Mouse (Mus musculus) lung, embryonic 15.5 days (tissue): ENCODE data around the gene Camk2g. TPM values are rescaled to one million over a fixed set of nuclear protein-coding genes. Genes with fewer than 3 reads are reported as not detected.
A peak's percentile ranks its signal among the peaks of the same experiment; 100 is the strongest.

Experiments
- ATAC-seq: fragments of 200-750 bp; cut with Nextera tagmentation; 2 replicates; pipeline ENCODE4 v1.8.0; 2017; ENCODE audit warnings: moderate number of reproducible peaks, borderline replicate concordance; ENCODE audit not compliant: low FRiP score, low TSS enrichment; ENCODE audit errors: extremely low read depth
- H3K27ac ChIP-seq: fragments of 300-500 bp; sonication (generic); 2 replicates; pipeline ENCODE4 v1.5.1; 2015; ENCODE audit warnings: moderate library complexity, mild to moderate bottlenecking, inconsistent platforms
- H3K27me3 ChIP-seq: fragments of 300-500 bp; sonication (generic); 2 replicates; pipeline ENCODE4 v1.6.1; 2015; ENCODE audit warnings: inconsistent platforms
- H3K36me3 ChIP-seq: fragments of 300-500 bp; sonication (generic); 2 replicates; pipeline ENCODE4 v1.6.1; 2015; ENCODE audit warnings: inconsistent platforms
- H3K4me1 ChIP-seq: fragments of 300-500 bp; sonication (generic); 2 replicates; pipeline ENCODE4 v1.6.1; 2015; ENCODE audit warnings: inconsistent platforms
- H3K4me2 ChIP-seq: fragments of 300-500 bp; sonication (generic); 2 replicates; pipeline ENCODE4 v1.6.1; 2015; ENCODE audit warnings: inconsistent platforms, mild to moderate bottlenecking, moderate library complexity
- H3K4me3 ChIP-seq: fragments of 300-500 bp; sonication (generic); 2 replicates; pipeline ENCODE4 v1.5.1; 2015; ENCODE audit warnings: mild to moderate bottlenecking, inconsistent platforms
- H3K9ac ChIP-seq: fragments of 300-500 bp; sonication (generic); 2 replicates; pipeline ENCODE4 v1.6.1; 2015; ENCODE audit warnings: inconsistent platforms
- H3K9me3 ChIP-seq: fragments of 300-500 bp; sonication (generic); 2 replicates; pipeline ENCODE4 v1.6.1; 2016; ENCODE audit warnings: inconsistent platforms
- WGBS: fragments of 180-500 bp; shearing (Covaris S2); methylation state at CpG from one replicate; pipeline ENCODE4 v1.1.7; 2015; 5-methylcytosine and 5-hydroxymethylcytosine counted together
- microRNA-seq: library from miRNA; unstranded; fragments of <30 nt; microRNA quantifications from one replicate; pipeline ENCODE4, GENCODE M21; 2016
- polyA plus RNA-seq: library from polyadenylated mRNA; unstranded; fragments of >200 nt; fragmentation: Nextera tagmentation; extraction: Ambion mirVana; gene quantifications from 2 replicates; pipeline ENCODE4 v1.2.1, GENCODE M21; 2015

Camk2g gene
- polyA plus RNA-seq, 1 experiment from 2014 or later: 41.2 TPM

DNA sequence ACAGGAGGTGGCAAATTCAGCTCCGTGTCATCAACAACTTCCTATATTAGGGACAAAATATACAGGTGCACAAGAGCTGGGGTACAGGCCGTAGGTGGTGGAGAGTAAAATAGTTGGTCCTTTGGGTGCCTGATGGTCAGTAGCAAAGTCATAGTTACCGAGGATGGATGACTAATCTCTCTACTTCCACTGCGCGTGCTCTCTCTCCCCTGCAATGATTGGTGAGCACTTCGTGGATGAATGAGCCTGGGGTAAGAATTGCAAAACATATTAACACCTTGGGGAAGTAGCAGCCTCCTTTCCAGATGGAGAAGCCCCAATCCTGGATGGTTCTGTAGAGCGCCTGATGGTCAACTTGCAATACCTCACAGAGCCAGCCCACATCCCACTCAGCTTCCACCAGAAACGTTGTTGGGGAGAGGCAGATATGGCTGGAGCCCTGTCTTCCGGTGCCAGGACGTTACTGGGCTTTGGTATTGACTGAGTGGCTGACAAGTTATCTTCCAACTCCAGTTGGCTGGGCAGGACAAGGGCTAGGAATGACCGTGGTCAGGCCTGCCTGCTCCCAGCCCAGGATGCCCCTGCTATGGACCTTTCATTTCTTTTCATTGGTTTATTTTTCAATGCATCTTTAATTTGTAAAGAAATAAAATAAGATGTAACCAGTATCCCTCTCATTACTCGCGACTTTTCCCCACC is 99.6 kb downstream of the Camk2g start:
- Histone ChIP-seq H3K36me3 (peaks cover 54% of the 10 kb centered on the region), H3K27ac (peak overlapping the region; percentile 99), H3K9ac (peak overlapping the region; percentile 93; the same call in 1 of the 2 replicates), H3K4me1 (peaks cover 41% of the 10 kb centered on the region), H3K4me3 (peak overlapping the region; percentile 92), H3K9me3 (no peaks in the 10 kb centered on the region), H3K27me3 (no peaks in the 10 kb centered on the region), H3K4me2 (peak overlapping the region; percentile 74)
- no peak for ATAC-seq
- WGBS: 41% methylated on average over 13 of the region's 13 CpGs

DNA sequence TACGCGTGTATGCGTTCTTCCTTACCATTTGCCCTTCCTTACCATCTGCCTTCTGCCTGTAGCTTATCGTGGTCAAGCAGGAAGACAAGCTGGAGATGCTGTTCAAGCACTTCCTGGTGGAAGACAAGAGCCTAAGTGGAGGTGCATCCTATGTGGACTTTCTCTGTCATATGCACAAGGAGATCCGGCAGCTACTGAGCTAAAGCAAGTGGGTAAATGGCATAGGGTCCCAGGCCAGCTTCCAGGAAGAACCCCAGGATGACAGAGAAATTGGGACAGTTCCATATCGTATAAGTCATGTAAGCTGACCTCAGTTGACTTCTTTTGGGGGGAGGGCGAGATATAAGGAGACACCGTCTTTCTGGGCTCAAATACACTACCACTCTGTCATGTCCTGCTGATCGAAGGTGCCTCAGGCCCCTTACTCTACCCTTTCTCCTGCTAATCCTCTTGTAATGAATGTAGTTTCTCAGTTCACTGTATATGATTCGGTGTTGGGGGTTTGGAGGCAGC is 100.2 kb downstream of the Camk2g start:
- H3K27me3 ChIP-seq: no peaks in the 10 kb centered on the region
- peaks cover 61% of the 10 kb centered on the region for H3K36me3 ChIP-seq
- no peak overlapping the region for H3K4me2 ChIP-seq
- H3K9ac ChIP-seq: no peak overlapping the region
- 86% methylated on average over 10 of the region's 10 CpGs for WGBS
- H3K4me3 ChIP-seq: no peak overlapping the region
- H3K4me1 ChIP-seq: peaks cover 37% of the 10 kb centered on the region
- H3K9me3 ChIP-seq: no peaks in the 10 kb centered on the region
- H3K27ac ChIP-seq: no peak overlapping the region
- ATAC-seq: no peak

GRCm38 (mm10) chr14:20691772-20692171 is 102.1 kb downstream of the Camk2g start:
- Histone ChIP-seq H3K9me3 (no peaks in the 10 kb centered on the region), H3K27me3 (no peaks in the 10 kb centered on the region), H3K36me3 (peaks cover 73% of the 10 kb centered on the region), H3K4me2 (no peak overlapping the region), H3K4me1 (peaks cover 20% of the 10 kb centered on the region), H3K27ac (no peak overlapping the region), H3K4me3 (no peak overlapping the region), H3K9ac (no peak overlapping the region)
- no peak for ATAC-seq
- 90% methylated on average over 6 of the region's 6 CpGs for WGBS

GRCm38 (mm10) chr14:20689009-20689408 is 104.9 kb downstream of the Camk2g start:
- H3K27me3 ChIP-seq: no peaks in the 10 kb centered on the region
- H3K36me3 ChIP-seq: peaks cover 98% of the 10 kb centered on the region

DNA sequence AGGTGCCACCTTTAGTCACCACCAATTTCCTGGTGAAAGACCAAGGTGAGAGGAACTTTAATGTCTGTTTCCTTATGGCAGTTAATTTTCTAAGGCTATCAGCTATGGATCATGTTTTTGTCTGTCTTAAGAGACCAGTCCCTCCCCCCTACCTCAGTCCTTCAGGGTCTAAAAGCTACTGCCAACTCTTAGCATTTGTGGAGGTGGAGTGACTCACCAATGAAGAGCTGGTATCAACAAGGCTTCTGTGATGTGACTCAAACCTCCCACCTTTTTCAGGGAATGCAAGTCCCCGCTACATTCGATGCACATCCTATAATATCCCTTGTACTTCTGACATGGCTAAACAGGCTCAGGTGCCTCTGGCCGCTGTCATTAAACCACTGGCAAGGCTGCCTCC is 107.3 kb downstream of the Camk2g start:
- no peak overlapping the region for H3K9ac ChIP-seq
- no peaks in the 10 kb centered on the region for H3K9me3 ChIP-seq
- no peak overlapping the region for H3K4me3 ChIP-seq
- no peak overlapping the region for H3K27ac ChIP-seq
- WGBS: 95% methylated on average over 3 of the region's 3 CpGs
- H3K4me2 ChIP-seq: no peak overlapping the region
- H3K27me3 ChIP-seq: no peaks in the 10 kb centered on the region
- peaks cover 98% of the 10 kb centered on the region for H3K36me3 ChIP-seq
- no peak for ATAC-seq
- no peaks in the 10 kb centered on the region for H3K4me1 ChIP-seq

More at GRCm38 (mm10) chr14:20689009-20689408, 104.9 kb downstream of the Camk2g start:
- H3K9ac ChIP-seq: no peak overlapping the region
- no peak overlapping the region for H3K4me2 ChIP-seq
- WGBS: 78% methylated on average over 2 of the region's 2 CpGs
- no peaks in the 10 kb centered on the region for H3K9me3 ChIP-seq
- H3K27ac ChIP-seq: no peak overlapping the region
- ATAC-seq: no peak
- peaks cover 2% of the 10 kb centered on the region for H3K4me1 ChIP-seq
- H3K4me3 ChIP-seq: no peak overlapping the region

Small RNA genes within 50 kb of the gene (microRNA-seq; reads per million reads assigned to microRNA genes)
- not detected for gene Mir6946

Other genes with a start within 250 kb of the Camk2g start
- gene Ppp3cb, start 247.5 kb downstream of the Camk2g start, polyA plus RNA-seq: 41.3 and 41.6 TPM in 2 replicates
- 7.0 and 7.6 TPM in 2 replicates for gene Usp54, start 153.0 kb downstream of the Camk2g start, polyA plus RNA-seq
- gene Myoz1, start 137.5 kb downstream of the Camk2g start, polyA plus RNA-seq: 0.37 and 0.82 TPM in 2 replicates
- gene Synpo2l, start 125.7 kb downstream of the Camk2g start, polyA plus RNA-seq: 3.8 and 5.8 TPM in 2 replicates
- 88.2 and 92.8 TPM in 2 replicates for gene Sec24c, start 119.8 kb downstream of the Camk2g start, polyA plus RNA-seq
- 33.6 and 34.0 TPM in 2 replicates for gene Fut11, start 99.1 kb downstream of the Camk2g start, polyA plus RNA-seq
- gene Chchd1, start 91.1 kb downstream of the Camk2g start, polyA plus RNA-seq: 189 and 191 TPM in 2 replicates
- 29.4 and 30.7 TPM in 2 replicates for gene Zswim8, start 86.5 kb downstream of the Camk2g start, polyA plus RNA-seq
- 26.0 and 26.9 TPM in 2 replicates for gene Ndst2, start 59.5 kb downstream of the Camk2g start, polyA plus RNA-seq
- 0.86 and 1.2 TPM in 2 replicates for gene Plau, start 42.6 kb upstream of the Camk2g start, polyA plus RNA-seq
- 60.2 and 62.7 TPM in 2 replicates for gene Vcl, start 135.3 kb upstream of the Camk2g start, polyA plus RNA-seq